Mouse (Mus musculus) liver, embryonic 14.5 days (tissue): Measurements from ENCODE around the gene Adssl1. TPM values are rescaled to one million over a fixed set of nuclear protein-coding genes. Genes with fewer than 3 reads are reported as not detected.

Source experiments
- ATAC-seq: fragments of 200-750 bp; cut with Nextera tagmentation; 2 replicates; pipeline ENCODE4 v1.8.0; 2017; ENCODE audit warnings: moderate number of reproducible peaks, mild to moderate bottlenecking, moderate library complexity; ENCODE audit not compliant: insufficient read depth
- DNase-seq, 3 experiments: peaks; one replicate each; pipeline ENCODE4 v3.0.0-alpha.2; 2012 to 2013; ENCODE audit warnings: low read depth in 3 of 3, low spot score in 3 of 3
- H3K27ac ChIP-seq: fragments of 300-500 bp; sonication (generic); 2 replicates; pipeline ENCODE4 v1.5.1; 2014; ENCODE audit warnings: moderate library complexity, mild to moderate bottlenecking, control low read depth, inconsistent platforms
- H3K27me3 ChIP-seq: fragments of 300-500 bp; sonication (generic); 2 replicates; pipeline ENCODE4 v1.6.1; 2014; ENCODE audit warnings: mild to moderate bottlenecking, low read length, moderate library complexity; ENCODE audit not compliant: control insufficient read depth, insufficient read depth
- H3K36me3 ChIP-seq: fragments of 300-500 bp; sonication (generic); replicated peaks from 2 replicates; pipeline ENCODE4 v1.6.1; 2014; ENCODE audit warnings: low read depth; ENCODE audit not compliant: control insufficient read depth, insufficient read depth
- H3K4me1 ChIP-seq, 2 experiments: fragments of 200-500 bp in 1 of 2; fragments of 300-500 bp in 1 of 2; sonication (generic) in 1 of 2; replicated peaks; 2 replicates each; pipeline ENCODE4 v1.6.1; 2012 to 2014; ENCODE audit warnings: antibody characterized with exemption in 1 of 2, inconsistent platforms in 1 of 2, low read length in 1 of 2; ENCODE audit not compliant: control insufficient read depth in 2 of 2, insufficient read depth in 2 of 2
- H3K4me2 ChIP-seq: fragments of 300-500 bp; sonication (generic); 2 replicates; pipeline ENCODE4 v1.6.1; 2014; ENCODE audit warnings: low read depth, mild to moderate bottlenecking, control low read depth, moderate library complexity
- H3K4me3 ChIP-seq, 2 experiments: fragments of 200-500 bp in 1 of 2; fragments of 300-500 bp in 1 of 2; sonication (generic) in 1 of 2; 2 replicates each; pipeline ENCODE4 v1.5.1; 2012 to 2014; ENCODE audit warnings: low read depth in 2 of 2, low read length in 2 of 2, mild to moderate bottlenecking in 2 of 2, control low read depth in 1 of 2, inconsistent platforms in 1 of 2, moderate library complexity in 1 of 2; ENCODE audit not compliant: insufficient read depth in 1 of 2
- H3K9ac ChIP-seq: fragments of 300-500 bp; sonication (generic); replicated peaks from 2 replicates; pipeline ENCODE4 v1.6.1; 2014; ENCODE audit warnings: mild to moderate bottlenecking, control low read depth, moderate library complexity
- H3K9me3 ChIP-seq: fragments of 300-500 bp; sonication (generic); 2 replicates; pipeline ENCODE4 v1.6.1; 2016; ENCODE audit warnings: low read length, mixed read lengths; ENCODE audit not compliant: control insufficient read depth
- CTCF ChIP-seq: IDR thresholded peaks from 2 replicates; pipeline ENCODE4 v1.5.1; 2016; ENCODE audit warnings: antibody characterized with exemption, low read depth, control low read depth
- EP300 ChIP-seq: IDR thresholded peaks from 2 replicates; pipeline ENCODE4 v1.6.1; 2016; ENCODE audit warnings: antibody characterized with exemption, low read depth
- WGBS: fragments of 180-500 bp; shearing (Covaris S2); extraction: QIAGEN DNeasy Blood & Tissue Kit; methylation state at CpG from one replicate; pipeline ENCODE4 v1.1.7; 2014; ENCODE audit not compliant: insufficient replicate concordance; 5-methylcytosine and 5-hydroxymethylcytosine counted together
- polyA plus RNA-seq, 2 experiments: library from polyadenylated mRNA; depleted of rRNA in 1 of 2; stranded (reverse) in 1 of 2; unstranded in 1 of 2; fragments of >200 nt; fragmentation: Nextera tagmentation in 1 of 2; extraction: Ambion mirVana in 1 of 2; gene quantifications; 2 replicates each; pipeline versions ENCODE4 v1.2.1 to v1.2.3; 2012 to 2014

The Adssl1 gene
- polyA plus RNA-seq, 2 experiments = 5.4 to 8.5 TPM

DNA sequence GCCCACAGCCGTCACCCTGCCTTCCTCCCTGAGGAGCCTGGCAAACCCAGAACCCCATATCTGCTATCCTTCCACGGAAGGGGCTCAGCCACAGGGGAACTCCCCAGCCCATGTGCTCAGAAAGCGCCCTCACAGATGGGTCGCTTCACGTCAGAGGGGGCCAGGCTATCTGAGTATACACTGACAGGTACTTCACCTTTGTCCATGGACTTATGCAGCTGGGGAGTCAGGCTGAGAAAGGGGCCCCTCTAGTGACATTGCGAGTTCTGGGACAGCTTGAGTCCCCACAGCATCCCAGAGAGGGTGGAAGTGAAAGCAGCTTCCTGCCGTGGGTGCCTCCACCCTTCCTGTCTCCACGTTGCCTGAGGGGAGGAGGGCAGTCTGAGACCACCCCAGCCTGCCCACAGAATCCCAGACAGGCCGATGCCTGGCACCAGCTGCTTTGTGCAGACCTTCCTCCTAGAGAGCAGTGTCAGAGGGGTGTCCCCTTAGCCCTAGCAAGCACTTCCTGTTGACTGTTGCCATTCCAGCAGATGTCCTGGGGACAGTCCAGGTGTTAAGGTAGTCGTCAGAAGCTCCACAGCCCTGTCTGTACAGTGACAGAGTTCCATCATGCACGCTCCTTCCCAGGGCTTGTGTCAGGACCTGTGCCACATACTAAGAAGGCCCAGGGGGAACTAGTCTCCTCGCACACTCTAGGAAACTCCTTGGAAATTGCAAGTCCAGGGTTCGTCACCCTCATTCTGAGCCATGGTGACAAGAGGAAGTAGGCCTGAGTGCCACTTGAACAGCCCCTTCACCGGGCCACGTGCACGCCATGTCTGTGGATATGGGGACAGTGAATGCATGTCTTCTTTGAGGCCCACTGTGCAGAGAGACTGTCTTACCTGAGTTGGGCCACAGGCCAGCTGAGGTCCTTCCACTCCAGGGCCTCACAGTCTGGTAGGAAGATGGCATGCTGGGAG, 25.6 kb upstream of the Adssl1 start:
- DNase-seq = no peak
- TF ChIP-seq CTCF (no peak), EP300 (no peak)
- no peak overlapping the region for H3K27ac ChIP-seq
- H3K4me1 ChIP-seq = peaks cover 3 to 23% of the 10 kb centered on the region in 2 experiments
- H3K4me2 ChIP-seq = no peak overlapping the region
- no peaks in the 10 kb centered on the region for H3K9me3 ChIP-seq
- 37% methylated on average over 16 of the region's 16 CpGs for WGBS
- H3K4me3 ChIP-seq = no peak overlapping the region
- no peaks in the 10 kb centered on the region for H3K36me3 ChIP-seq
- no peaks in the 10 kb centered on the region for H3K27me3 ChIP-seq
- ATAC-seq = no peak
- H3K9ac ChIP-seq = no peak overlapping the region

GRCm38 (mm10) chr12:112594989-112595388, 24.9 kb upstream of the Adssl1 start:
- peaks cover 3 to 29% of the 10 kb centered on the region in 2 experiments; a peak in 3 of 4 replicates for H3K4me1 ChIP-seq

DNA sequence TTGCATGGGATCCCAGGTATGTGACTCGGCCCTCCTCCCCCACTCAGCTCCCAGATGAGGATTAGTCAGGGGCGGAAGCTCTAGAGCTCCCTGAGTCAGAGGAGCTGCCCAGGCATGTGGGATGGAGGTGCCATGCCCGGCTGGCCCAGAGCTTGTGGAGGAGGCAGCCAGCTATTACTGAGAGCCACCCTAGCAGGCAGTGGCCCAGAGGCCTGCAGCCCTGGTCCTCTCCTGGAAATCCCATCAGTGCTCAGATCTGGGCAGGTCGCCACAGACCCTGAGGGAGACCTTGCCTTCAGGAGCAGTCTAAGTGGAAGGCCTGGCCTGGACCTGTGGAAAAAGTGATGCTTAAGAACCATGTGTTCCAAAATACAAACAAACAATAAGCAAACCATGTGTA, 24.2 kb upstream of the Adssl1 start:
- no peak overlapping the region for H3K9ac ChIP-seq
- no peaks in the 10 kb centered on the region for H3K9me3 ChIP-seq
- H3K27me3 ChIP-seq = no peaks in the 10 kb centered on the region
- TF ChIP-seq EP300 = no peak
- no peak for TF ChIP-seq CTCF
- no peaks in the 10 kb centered on the region for H3K36me3 ChIP-seq
- H3K4me1 ChIP-seq = peaks cover 3 to 32% of the 10 kb centered on the region in 2 experiments; a peak in 3 of 4 replicates
- H3K27ac ChIP-seq = no peak overlapping the region
- WGBS = 68% methylated on average over 4 of the region's 4 CpGs
- ATAC-seq (no peak), DNase-seq (no peak)
- no peak overlapping the region for H3K4me2 ChIP-seq
- H3K4me3 ChIP-seq = no peak overlapping the region

More at GRCm38 (mm10) chr12:112594989-112595388, 24.9 kb upstream of the Adssl1 start:
- ATAC-seq (no peak), DNase-seq (no peak)
- H3K4me3 ChIP-seq = no peak overlapping the region
- no peak overlapping the region for H3K27ac ChIP-seq
- WGBS = 18% methylated on average over 4 of the region's 4 CpGs
- TF ChIP-seq EP300 = no peak
- TF ChIP-seq CTCF = no peak
- no peak overlapping the region for H3K4me2 ChIP-seq
- H3K9me3 ChIP-seq = no peaks in the 10 kb centered on the region
- no peaks in the 10 kb centered on the region for H3K36me3 ChIP-seq
- H3K27me3 ChIP-seq = no peaks in the 10 kb centered on the region
- H3K9ac ChIP-seq = no peak overlapping the region

GRCm38 (mm10) chr12:112596454-112596853, 23.4 kb upstream of the Adssl1 start:
- H3K27me3 ChIP-seq = no peaks in the 10 kb centered on the region
- peaks cover 3 to 32% of the 10 kb centered on the region in 2 experiments; a peak in 3 of 4 replicates for H3K4me1 ChIP-seq
- no peak for TF ChIP-seq CTCF
- H3K27ac ChIP-seq = no peak overlapping the region
- DNase-seq = no peak
- WGBS = 55% methylated on average over 9 of the region's 9 CpGs
- H3K4me2 ChIP-seq = no peak overlapping the region
- no peaks in the 10 kb centered on the region for H3K36me3 ChIP-seq
- no peak for ATAC-seq
- no peak overlapping the region for H3K9ac ChIP-seq
- H3K9me3 ChIP-seq = no peaks in the 10 kb centered on the region
- H3K4me3 ChIP-seq = no peak overlapping the region

GRCm38 (mm10) chr12:112596891-112597500, 22.8 kb upstream of the Adssl1 start:
- Histone ChIP-seq H3K27me3 (no peaks in the 10 kb centered on the region), H3K4me2 (no peak overlapping the region), H3K4me3 (no peak overlapping the region), H3K9ac (no peak overlapping the region), H3K27ac (no peak overlapping the region), H3K36me3 (no peaks in the 10 kb centered on the region), H3K9me3 (no peaks in the 10 kb centered on the region), H3K4me1 (peaks cover 3 to 32% of the 10 kb centered on the region in 2 experiments; a peak in 3 of 4 replicates)
- 67% methylated on average over 14 of the region's 14 CpGs for WGBS
- no peak for TF ChIP-seq EP300
- no peak for TF ChIP-seq CTCF
- DNase-seq = no peak
- ATAC-seq = no peak
